Mouse (Mus musculus) C2C12 (cell line): ENCODE data around the gene Ssxb8.
"Not testable (repeated sequence)": the region's sequence is repeated elsewhere in the genome, so short reads cannot be mapped to it uniquely, and the experiment has no call there.

Experiments
- CEBPB ChIP-seq: IDR thresholded peaks from one replicate; pipeline ENCODE4 v1.6.1; 2011; ENCODE audit warnings: low read depth, mild to moderate bottlenecking, control low read depth, moderate library complexity
- CTCF ChIP-seq: IDR thresholded peaks from one replicate; pipeline ENCODE4 v1.5.1; 2011; ENCODE audit not compliant: control insufficient read depth, insufficient read depth, insufficient read length
- MAX ChIP-seq: IDR thresholded peaks from one replicate; pipeline ENCODE4 v1.6.1; 2011; ENCODE audit warnings: mild to moderate bottlenecking, control low read depth
- MYOG ChIP-seq: IDR thresholded peaks from one replicate; pipeline ENCODE4 v1.6.1; 2011; ENCODE audit not compliant: control insufficient read depth, insufficient read length; ENCODE audit errors: extremely low read depth
- USF1 ChIP-seq: IDR thresholded peaks from one replicate; pipeline ENCODE4 v1.6.1; 2011; ENCODE audit warnings: low read depth, mild to moderate bottlenecking, control low read depth, moderate library complexity

GRCm38 (mm10) chrX:8690744-8691143 lies at the start of gene Ssxb8:
- not testable (repeated sequence) for TF ChIP-seq MYOG, CTCF, MAX, USF1, CEBPB
